Mouse (Mus musculus): Measurements from ENCODE around the gene Il1rn.
A peak's percentile ranks its signal among the peaks of the same experiment; 100 is the strongest.

DNA sequence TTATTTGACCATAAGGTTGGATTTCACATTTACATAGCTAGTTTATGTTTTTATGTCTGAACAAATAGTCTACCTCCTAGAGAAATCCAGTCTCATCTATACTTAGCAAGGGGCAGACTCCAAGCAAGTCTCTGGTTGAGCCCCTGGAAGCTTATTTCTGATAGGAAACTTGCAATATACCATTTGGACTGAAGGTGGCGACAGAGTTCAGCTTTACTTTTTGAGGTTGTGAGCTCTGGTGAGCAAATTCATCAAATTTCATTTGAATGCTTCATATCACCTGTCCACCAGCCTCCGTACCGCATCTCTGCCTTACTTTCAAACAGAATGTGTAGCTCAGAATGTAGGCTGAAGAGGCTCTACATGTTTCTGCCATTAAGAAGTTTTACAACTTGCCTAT is 39.8 kb upstream of the Il1rn start:
- TF ChIP-seq CTCF (conservative IDR thresholded peaks at IDR 0.05; ENCODE audit: low read length) (peak; percentile 83), NANOG (IDR thresholded peaks at IDR 0.05; ENCODE audit: borderline replicate concordance, low read length) (no peak)

Measured in E14TG2a.4 (cell line).